Mouse (Mus musculus): ENCODE data around the gene Car3.

Gene Car3

DNA sequence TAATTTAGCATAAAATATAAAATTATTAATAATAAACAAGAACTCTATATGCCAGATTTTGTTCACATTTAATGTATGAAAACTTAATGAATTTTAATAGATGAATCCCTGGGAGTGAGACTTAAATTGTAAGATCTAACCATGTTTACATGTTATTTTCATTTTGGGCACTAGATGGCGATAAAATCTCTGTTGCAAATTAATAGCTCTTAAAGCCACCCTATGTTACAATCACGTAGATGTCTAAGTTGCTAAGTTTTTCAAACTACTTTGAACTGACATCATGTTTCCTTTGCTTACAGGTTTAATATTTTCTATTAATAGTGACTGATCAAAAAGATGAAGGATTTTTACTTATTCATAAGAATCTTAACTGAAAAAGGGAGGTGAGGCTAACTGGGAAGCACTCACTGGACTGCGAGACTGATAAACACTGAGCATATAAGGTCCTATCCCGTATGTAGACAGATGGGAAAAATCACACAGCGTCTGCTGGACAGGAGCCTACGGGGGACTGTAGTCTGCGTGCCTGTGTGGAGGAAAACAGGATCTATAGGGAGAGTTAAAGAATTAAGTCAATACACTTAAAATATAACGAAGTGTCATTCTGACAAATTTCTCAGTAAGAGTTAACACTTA lies 11.2 kb downstream of the Car3 start:
- no peak for DNase-seq (ENCODE audit: extremely low spot score, low read depth, low spot score)

DNA sequence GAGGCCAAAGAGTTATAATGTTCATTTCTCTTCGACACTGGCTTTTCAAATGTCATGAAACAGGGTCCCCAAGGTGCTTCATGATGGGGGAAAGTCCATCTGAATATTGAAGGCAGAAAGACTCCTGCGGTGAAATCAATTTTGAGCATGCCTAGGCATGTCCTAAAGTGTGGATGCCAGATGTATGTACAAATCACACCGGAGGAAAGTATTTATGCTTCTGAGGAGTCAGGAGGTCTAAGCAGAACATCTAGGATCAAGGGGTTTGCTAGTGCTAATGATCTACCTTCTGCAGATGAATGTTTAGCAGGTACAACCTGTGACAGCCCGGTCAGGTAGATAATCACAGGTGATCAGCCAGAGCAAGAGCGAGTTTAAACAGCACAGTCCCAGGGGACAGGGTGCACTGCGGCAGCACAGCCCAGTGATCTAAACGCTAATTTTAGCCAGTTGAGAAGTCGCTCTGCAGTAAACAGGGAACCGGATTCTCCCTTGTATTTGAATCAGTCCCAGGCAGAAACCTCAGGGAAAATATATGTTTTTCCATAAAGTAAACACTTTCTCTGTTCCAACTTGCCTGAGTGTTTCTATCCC lies 13.1 kb downstream of the Car3 start:
- no peak for DNase-seq (ENCODE audit: extremely low spot score, low read depth, low spot score)

DNA sequence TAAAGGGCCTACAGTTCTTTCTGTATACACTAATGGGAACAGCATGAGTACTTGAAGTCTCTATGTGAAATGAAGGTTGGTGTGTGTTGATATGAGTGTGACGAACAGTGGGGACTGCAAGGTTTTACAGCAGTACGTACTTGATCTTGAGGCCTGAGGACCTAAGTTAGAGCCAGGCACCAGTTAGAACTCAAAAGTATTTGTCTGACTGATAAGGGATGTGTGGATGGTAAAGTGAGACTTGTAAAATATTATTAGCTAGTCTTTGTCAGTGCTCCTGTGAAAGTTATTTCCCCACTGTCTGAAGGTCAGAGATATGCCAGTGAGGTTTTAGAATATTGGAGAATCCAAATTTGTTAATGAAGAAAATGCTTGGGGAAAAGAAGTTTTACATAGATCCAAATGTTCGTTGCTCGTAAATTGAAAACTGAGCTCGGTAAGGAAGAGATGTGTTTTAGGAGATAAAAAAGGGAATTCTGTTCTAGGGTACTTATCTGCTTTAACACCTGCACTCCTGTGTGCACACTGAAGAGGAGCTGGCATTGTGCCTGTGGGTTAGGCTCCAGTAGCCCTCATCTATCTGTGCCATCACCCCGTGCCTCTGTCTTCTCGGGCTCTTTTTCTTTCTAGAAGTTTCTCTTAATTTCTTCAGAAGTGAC lies 14.1 kb downstream of the Car3 start:
- no peak for DNase-seq (ENCODE audit: extremely low spot score, low read depth, low spot score)

DNA sequence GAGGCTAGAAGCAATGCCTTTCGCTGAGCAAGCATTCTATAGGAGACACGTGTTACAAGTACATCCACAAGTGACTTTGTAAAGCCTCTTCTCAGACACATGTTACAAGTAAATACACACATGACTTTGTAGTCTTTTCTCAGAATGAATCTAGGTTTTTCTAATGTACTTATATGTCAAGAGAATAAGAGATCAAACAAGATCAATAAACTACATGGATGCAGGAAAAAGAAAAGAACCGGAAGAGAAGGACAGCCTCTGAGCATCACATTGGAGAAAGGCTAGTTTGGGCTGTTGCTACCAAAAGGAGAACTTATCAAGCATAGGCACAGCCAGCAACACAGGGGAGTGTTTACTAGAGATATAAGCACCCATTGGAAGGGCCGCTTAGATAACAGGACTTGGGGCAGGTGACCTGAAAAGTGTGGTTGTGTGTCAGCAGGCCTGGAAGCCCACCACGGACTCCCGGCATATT lies 15.5 kb downstream of the Car3 start:
- DNase-seq (ENCODE audit: extremely low spot score, low read depth, low spot score) = no peak

DNA sequence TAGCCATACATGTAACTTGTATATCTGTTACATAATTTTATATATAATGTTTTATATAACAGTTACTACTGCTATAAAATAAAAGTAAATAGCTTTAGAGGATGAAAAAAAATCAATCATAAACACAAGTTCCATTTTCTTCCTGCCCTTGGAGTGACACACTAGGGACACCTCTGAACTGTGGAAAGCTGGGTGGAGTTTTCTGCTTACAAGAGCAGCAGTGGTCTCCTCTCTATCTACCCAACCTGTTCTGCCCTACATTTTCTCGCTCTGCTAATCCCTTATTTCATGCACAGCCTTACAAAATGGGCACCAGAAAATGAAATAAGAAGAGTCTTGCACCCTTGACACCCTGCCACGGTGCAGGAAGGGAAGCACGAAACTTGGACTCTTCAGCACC lies 16.0 kb downstream of the Car3 start:
- DNase-seq (ENCODE audit: extremely low spot score, low read depth, low spot score) = no peak

DNA sequence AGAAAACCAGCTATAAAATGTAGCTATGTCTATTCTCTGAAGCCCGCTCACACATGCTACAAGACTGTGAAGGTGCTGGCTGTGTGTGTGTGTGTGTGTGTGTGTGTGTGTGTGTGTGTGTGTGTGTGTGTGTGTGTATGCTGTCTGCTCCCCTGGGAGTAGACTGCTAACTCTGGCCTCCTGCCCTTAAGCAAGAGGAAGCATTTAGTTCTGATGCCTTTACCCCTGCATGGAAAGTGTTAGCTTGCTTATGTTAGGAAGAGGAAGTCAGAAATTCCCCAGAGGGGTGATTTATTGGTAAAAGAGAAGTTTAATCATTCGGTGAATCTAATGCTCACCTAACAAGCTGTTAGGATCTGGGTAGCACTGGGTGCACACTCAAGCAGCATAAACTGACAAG lies 17.0 kb downstream of the Car3 start:
- no peak for DNase-seq (ENCODE audit: extremely low spot score, low read depth, low spot score)

DNA sequence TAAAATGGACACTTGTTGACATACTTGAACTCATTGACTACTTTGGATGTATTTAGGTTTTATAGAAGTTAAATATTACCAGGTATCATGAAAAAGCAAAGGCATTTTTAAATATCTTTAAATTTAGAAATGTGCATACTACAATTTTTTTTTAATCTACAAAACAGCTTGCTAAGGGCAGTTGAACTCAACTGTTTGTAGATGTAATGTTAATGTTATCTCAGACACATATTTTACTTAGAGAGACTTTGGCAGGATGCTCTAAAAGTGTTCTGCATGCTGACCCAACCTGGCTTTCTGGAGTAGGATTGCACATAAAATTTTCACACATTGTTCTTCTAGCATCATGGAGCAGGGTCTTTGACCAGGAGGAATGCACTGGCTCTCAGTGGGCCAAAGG lies 18.7 kb downstream of the Car3 start:
- no peak for DNase-seq (ENCODE audit: extremely low spot score, low read depth, low spot score)

DNA sequence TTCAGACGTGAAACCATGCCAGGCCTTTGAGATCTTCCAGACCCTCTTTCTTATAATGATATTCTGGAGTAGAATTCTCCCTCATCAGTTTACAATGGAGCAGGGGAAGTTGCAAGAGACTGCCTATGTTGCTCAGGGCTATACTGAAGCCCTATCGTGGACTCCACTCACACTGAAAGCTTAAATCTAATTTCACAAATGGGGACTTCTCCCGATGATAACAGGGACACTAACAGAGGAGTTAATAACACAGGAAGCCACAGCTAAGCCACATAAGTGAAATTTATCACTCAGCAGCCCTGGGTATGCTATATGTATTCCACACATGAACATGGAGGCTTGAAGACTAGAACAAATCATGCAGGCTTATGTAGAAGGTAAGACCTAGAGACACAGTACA lies 19.4 kb downstream of the Car3 start:
- DNase-seq (ENCODE audit: extremely low spot score, low read depth, low spot score) = no peak

DNA sequence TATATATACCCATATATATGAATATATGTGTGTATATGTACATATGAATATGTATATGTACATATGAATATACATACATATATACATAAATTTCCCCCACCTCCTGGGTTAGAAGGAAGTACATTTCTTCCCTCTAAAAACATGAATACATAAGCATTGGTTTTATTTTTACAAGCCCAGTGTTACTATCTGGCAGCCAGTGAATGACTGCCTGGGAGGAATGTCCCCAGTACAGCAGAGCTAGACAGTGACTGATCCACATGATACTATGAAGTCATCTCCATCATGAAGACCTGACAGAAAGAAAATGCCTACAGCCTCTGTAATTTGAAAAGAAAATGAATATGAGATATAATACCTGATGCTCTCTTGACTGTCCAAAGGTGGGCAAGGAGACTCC lies 21.5 kb downstream of the Car3 start:
- no peak for DNase-seq (ENCODE audit: extremely low spot score, low read depth, low spot score)

DNA sequence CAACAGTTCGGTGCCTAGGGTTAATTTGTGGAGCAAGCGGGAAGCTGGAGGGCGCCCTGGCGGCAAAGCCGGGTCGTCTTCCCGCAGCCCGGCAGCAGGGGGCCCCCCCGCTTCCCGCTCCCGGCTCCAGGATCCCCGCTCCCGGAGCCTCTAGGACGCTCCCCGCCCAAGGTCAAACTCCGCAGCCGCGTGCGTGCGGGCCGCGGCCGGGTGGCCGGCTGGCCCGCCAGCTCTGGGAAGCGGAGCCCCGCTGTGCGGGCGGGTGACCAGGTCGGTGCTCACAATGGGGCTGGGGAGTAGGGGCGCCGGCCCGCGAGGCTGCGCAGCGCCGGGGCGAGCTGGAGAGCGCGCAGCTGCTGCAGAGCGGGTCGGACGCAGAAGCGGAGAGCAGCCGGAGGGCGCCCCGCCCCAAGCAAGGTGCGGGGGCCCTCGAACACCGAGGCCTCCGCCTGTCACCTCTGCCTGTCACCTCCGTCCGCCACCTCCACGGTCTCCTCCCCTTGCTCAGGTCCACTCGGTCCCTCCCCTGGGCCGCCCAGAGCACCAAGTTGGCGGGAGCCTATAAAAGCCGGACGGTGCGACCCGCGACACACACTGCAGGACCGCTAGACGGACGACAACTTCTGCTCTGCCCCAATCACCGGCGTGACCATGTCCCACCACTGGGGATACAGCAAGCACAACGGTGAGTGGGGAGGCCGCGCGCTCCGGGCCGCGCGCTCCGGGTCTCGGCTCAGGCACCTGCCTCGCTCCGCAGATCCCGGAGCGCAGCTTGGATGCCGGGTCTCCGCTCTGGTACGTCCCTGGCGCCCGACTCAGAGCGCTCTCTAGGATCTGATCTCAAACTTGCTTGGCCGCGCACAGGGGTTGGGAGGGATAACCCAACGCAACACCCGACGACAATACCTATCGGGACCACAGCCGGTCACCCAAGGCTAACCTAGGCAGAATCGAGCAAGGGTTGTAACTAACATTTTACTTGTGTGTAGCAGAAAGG lies 23.1 kb downstream of the Car3 start, which contains the start of gene Car2:
Car2 (plus strand) TSS at position 172 of the 997 bp plus-strand sequence.
- no peak for DNase-seq (ENCODE audit: extremely low spot score, low read depth, low spot score)

DNA sequence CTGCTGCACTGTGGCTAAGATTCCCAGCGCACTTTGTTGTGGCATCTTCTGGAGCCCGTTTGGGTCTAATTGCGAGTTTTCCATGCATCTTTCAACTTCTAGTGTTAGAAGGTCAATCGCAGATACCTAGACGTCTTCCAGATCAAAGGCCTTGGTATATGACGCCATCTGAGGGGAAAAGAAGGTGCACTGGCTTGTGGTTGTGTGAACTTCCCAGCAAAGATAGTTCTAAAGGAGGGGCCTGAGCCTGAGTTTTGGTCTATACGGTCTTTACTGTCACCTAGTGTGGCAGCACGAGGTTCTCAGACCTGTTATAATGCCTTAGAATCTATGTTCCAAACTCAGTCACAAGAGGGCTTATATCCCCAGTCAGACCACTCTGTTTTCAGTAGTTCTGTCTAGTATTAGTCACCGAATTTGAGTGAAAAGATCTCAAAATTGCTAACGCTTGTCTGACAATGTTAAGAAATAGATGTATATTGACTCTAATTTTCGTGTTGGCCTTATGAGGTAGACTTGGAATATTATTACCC lies 23.9 kb downstream of the Car3 start:
- DNase-seq (ENCODE audit: extremely low spot score, low read depth, low spot score) = no peak

DNA sequence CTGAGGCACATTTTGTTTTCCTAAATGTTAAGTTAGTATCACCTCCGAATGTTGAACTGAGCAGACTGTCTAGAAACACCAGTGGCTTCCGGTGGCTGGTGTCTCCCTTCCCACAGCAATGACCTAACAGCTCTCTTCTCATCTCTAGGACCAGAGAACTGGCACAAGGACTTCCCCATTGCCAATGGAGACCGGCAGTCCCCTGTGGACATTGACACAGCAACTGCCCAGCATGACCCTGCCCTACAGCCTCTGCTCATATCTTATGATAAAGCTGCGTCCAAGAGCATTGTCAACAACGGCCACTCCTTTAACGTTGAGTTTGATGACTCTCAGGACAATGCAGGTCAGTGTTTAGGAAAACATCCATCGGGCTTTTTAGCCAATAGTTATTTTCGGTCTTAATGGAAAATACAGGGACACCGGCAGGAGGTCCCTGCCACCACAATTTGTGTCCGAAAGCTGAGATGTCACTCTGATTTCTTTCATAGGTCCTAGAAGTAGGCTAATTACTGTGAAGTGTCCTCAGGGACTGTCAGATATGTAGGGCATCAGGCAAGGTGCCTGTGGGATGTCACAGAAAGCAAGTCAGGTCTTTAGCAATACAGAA lies 24.5 kb downstream of the Car3 start:
- DNase-seq (ENCODE audit: extremely low spot score, low read depth, low spot score) = no peak

DNA sequence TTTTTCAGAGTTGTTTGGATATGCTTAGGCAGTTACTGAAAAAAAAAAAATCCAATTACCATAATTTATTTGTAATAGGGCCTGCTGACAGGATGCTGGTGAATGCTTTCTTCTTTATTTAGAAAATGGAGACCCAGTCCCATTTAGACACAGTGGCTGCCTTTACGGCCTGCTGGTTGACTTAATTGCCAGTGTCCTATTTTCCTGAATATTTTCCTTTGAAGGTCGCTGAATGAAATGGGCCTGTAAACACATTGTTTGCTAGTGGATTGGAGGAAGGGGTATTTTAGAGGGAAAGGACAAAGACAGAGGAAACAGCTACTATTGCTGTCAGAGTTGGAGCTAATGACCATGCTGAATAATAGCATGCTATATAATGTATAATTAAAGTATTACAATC lies 25.2 kb downstream of the Car3 start:
- DNase-seq (ENCODE audit: extremely low spot score, low read depth, low spot score) = no peak

DNA sequence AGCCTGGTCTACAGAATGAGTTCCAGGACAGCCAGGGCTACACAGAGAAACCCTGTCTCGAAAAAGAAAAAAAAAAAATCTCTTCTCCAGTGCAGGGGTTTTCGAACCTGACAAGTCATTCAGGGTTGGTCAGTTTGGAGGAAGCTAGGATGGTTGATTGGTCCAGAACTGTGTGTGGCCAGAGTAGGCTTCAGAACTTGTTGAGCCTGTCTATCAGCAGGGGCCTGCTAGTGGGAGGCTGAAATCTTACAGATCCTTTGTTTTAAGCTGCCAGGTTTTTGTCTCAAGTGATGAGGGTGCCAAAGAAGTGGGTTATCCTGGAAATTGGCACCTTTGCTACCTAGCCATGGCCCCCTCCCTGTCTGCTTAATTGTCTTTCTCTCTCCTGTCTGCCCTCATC lies 25.8 kb downstream of the Car3 start:
- no peak for DNase-seq (ENCODE audit: extremely low spot score, low read depth, low spot score)

DNA sequence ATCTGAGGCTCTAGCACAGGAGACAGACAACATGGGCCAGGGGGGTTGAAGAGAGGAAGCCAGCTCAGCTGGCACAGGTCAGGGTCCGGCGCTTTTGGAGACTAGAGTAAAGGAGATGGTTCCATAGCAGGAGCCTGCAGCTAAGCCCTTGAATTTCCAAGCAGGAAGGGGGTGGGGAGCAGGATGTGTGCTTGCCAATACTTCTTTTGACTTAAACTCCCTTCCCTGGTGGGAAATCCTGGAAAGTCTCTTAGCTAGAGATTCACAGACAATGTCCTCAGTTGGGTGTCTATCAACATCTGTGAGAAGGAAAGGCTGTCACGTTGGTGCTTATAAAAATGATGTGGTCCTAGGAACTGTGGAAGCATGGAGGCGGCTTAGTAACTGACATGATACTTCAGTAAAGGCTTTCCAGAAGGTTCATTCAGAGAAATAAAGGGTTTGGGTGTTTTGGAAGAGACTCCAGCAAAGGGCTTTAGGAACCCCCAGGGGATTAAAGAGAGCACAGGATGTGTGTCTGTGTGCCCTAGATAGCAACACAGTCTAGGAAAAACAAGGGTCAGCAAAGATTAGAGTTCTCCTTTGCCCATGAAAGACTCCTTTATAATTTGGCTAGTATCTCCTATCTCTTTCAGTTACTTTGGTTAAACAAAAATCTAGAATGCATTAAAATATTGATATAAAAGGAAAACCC lies 26.6 kb downstream of the Car3 start:
- DNase-seq (ENCODE audit: extremely low spot score, low read depth, low spot score) = no peak

DNA sequence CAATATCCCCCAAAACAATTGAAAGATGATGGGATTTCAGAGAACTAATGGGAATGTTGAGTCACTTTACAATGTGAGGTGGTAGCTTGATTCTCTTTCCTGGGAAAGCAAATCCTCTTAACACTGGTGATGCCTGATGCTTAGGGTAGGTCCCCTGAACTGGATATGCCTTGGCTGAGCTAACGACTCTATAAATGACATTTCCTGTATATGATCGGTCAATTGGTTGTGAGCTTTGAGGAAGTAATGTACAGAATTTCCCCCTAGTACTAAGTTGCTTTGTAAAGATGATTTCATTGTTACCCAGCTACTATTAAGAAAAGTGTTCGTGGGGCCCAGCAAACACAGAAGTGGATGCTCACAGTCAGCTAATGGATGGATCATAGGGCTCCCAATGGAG lies 29.7 kb downstream of the Car3 start:
- no peak for DNase-seq (ENCODE audit: extremely low spot score, low read depth, low spot score)

DNA sequence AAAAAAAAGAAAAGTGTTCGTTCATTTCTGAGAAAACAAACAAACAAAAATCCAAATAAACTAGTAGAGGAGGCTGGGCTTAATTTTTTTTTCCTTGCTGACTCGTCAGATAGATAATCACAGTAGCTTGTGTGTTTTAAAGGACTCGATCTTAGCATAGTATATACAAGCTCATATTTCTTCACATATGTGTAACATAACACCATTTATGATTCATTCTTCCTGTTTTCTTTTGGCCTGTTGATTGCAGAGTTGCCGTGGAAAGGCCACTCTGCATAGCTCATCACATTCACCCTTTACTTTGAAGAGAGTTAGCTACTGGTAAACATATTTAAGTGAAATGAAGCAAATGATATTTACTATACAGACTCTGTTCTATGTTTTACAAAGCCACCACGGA lies 30.4 kb downstream of the Car3 start:
- DNase-seq (ENCODE audit: extremely low spot score, low read depth, low spot score) = no peak

DNA sequence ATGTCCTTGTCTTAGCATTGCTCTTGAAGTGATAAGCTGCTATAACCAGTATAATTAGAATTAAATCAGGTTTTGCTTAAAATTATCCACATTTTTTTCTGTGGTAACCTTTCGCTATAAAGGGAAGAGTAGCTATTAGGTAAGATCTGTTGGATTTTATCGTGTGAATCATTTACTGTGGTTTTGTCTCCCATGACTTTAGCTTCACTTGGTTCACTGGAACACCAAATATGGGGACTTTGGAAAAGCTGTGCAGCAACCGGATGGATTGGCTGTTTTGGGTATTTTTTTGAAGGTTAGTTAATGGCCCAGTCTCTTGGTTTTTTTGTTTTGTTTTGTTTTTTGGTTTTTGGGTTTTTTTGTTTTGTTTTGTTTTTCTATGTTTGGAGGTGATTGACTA lies 32.0 kb downstream of the Car3 start:
- DNase-seq (ENCODE audit: extremely low spot score, low read depth, low spot score) = no peak

DNA sequence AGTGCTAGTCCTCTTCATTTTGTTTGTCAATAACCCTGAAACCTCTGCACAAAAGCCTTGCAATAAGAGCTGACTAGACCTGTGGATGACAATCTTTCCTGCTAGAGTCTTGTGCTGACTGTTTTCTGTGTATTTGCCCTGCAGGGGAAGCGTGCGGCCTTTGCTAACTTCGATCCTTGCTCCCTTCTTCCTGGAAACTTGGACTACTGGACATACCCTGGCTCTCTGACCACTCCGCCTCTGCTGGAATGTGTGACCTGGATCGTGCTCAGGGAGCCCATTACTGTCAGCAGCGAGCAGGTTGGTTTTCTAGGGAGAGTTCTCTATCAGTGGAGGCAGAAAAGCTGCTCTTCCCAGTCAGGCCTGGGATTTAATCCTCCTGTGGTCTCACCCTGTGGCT lies 34.5 kb downstream of the Car3 start:
- DNase-seq (ENCODE audit: extremely low spot score, low read depth, low spot score) = no peak

DNA sequence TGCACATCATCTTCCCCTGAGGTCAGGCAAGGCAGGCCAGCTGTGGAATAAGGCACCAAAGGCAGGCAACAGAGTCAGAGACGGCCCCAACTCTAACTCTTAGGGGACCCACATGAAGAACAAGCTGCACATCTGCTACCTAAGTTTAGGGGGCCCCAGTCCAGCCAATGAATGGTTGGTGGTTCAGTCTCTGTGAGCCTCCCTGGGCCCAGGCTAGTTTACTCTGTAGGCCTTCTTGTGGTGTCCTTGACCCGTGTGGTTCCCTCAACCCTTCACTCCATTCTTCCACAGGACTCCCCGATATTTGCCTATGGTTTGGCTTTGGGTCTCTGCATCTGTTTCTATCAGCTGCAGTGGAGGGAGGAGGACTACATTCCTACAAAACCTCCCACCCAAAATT lies 40.1 kb downstream of the Car3 start:
- DNase-seq (ENCODE audit: extremely low spot score, low read depth, low spot score) = no peak
